Mouse (Mus musculus) CD4-positive, CD25-positive, alpha-beta regulatory T cell, adult 4 months (primary cell): ENCODE data around the gene Ruvbl2. TPM values are rescaled to one million over a fixed set of nuclear protein-coding genes. Genes with fewer than 3 reads are reported as not detected.

Source experiments
- ATAC-seq: one replicate; pipeline ENCODE4 v1.8.0; 2017
- polyA plus RNA-seq, 2 experiments: library from polyadenylated mRNA; unstranded; fragments of 100-300 nt; shearing (Covaris generic); gene quantifications; one replicate each; pipeline ENCODE4 v1.2.1; 2017

Ruvbl2 gene
- polyA plus RNA-seq, 2 experiments from 2014 or later = 41.9 to 51.9 TPM

- peak; percentile 40 for ATAC-seq
Measured at GRCm38 (mm10) chr7:45396337-45396775, 41.5 kb downstream of the Ruvbl2 start.

- peak; percentile 93 for ATAC-seq
Measured at GRCm38 (mm10) chr7:45395578-45396336, 42.1 kb downstream of the Ruvbl2 start, which contains the start of gene Snrnp70. Gene Snrnp70 (minus strand): TSS chr7:45395742.

- peak; percentile 60 for ATAC-seq
Measured at GRCm38 (mm10) chr7:45395129-45395541, 42.8 kb downstream of the Ruvbl2 start.

- ATAC-seq = no peak
Measured at GRCm38 (mm10) chr7:45386077-45386476, 51.8 kb downstream of the Ruvbl2 start.

- ATAC-seq = no peak
Measured at GRCm38 (mm10) chr7:45376057-45376456, 61.8 kb downstream of the Ruvbl2 start.

- ATAC-seq = peak; percentile 35
Measured at GRCm38 (mm10) chr7:45374620-45375019, 63.3 kb downstream of the Ruvbl2 start.

GRCm38 (mm10) chr7:45372371-45372770 is 65.5 kb downstream of the Ruvbl2 start:
- no peak for ATAC-seq

Other genes with a start within 250 kb of the Ruvbl2 start
- gene Ccdc155, start 233.2 kb downstream of the Ruvbl2 start, polyA plus RNA-seq = not detected
- gene Dkkl1, start 225.9 kb downstream of the Ruvbl2 start, polyA plus RNA-seq = 10 to 100 TPM; 16.1 to 22.9 TPM
- gene Tead2, start 222.3 kb downstream of the Ruvbl2 start, polyA plus RNA-seq = 1 to 10 TPM; 4.5 to 5.4 TPM
- 100 to 1,000 TPM; 473 to 666 TPM for gene Cd37, start 199.0 kb downstream of the Ruvbl2 start, polyA plus RNA-seq
- gene Slc6a16, start 197.0 kb downstream of the Ruvbl2 start, polyA plus RNA-seq = not detected
- not detected for gene Slc6a21, start 160.6 kb downstream of the Ruvbl2 start, polyA plus RNA-seq
- 10 to 100 TPM; 11.7 to 15.9 TPM for gene Trpm4, start 104.3 kb downstream of the Ruvbl2 start, polyA plus RNA-seq
- not detected for gene Hrc, start 102.8 kb downstream of the Ruvbl2 start, polyA plus RNA-seq
- gene Ppfia3, start 71.1 kb downstream of the Ruvbl2 start, polyA plus RNA-seq = not detected
- gene Lin7b, start 67.5 kb downstream of the Ruvbl2 start, polyA plus RNA-seq = not detected
- 100 to 1,000 TPM in 1 of 2 experiments, 10 to 100 TPM in 1; 82.1 to 130 TPM for gene Snrnp70, start 42.4 kb downstream of the Ruvbl2 start, polyA plus RNA-seq
- gene Kcna7, start 32.4 kb downstream of the Ruvbl2 start, polyA plus RNA-seq = not detected
- gene Ntf5, start 24.4 kb downstream of the Ruvbl2 start, polyA plus RNA-seq = not detected
- not detected for gene Lhb, start 17.3 kb downstream of the Ruvbl2 start, polyA plus RNA-seq
- gene Gys1, start 3.3 kb downstream of the Ruvbl2 start, polyA plus RNA-seq = 10 to 100 TPM in 1 of 2 experiments, 1 to 10 TPM in 1; 9.2 to 18.2 TPM
- 1,000 to 10,000 TPM; 1,962 to 2,374 TPM for gene Ftl1, start 21.8 kb upstream of the Ruvbl2 start, polyA plus RNA-seq
- gene Bax, start 28.8 kb upstream of the Ruvbl2 start, polyA plus RNA-seq = 100 to 1,000 TPM; 146 to 164 TPM
- 1 to 10 TPM; 1.2 TPM for gene Tulp2, start 43.8 kb upstream of the Ruvbl2 start, polyA plus RNA-seq
- gene Gm45808, start 48.7 kb upstream of the Ruvbl2 start, polyA plus RNA-seq = under 1 TPM in 1 of 2 experiments, not detected in 1; 0.62 TPM
- gene Dhdh, start 50.7 kb upstream of the Ruvbl2 start, polyA plus RNA-seq = 1 to 10 TPM; 1.1 to 2.7 TPM
- gene Nucb1, start 72.3 kb upstream of the Ruvbl2 start, polyA plus RNA-seq = 100 to 1,000 TPM; 124 to 159 TPM
- 100 to 1,000 TPM in 1 of 2 experiments, 10 to 100 TPM in 1; 49.3 to 132 TPM for gene Ppp1r15a, start 88.2 kb upstream of the Ruvbl2 start, polyA plus RNA-seq
- gene Plekha4, start 88.2 kb upstream of the Ruvbl2 start, polyA plus RNA-seq = under 1 TPM in 1 of 2 experiments, not detected in 1; 0.20 TPM
- under 1 TPM; 0.77 to 0.81 TPM for gene Hsd17b14, start 116.8 kb upstream of the Ruvbl2 start, polyA plus RNA-seq
- gene Bcat2, start 132.1 kb upstream of the Ruvbl2 start, polyA plus RNA-seq = 10 to 100 TPM; 46.4 to 77.9 TPM
- not detected for gene Fgf21, start 177.4 kb upstream of the Ruvbl2 start, polyA plus RNA-seq
- not detected for gene Fut1, start 179.2 kb upstream of the Ruvbl2 start, polyA plus RNA-seq
- not detected for gene Izumo1, start 183.7 kb upstream of the Ruvbl2 start, polyA plus RNA-seq
- gene Rasip1, start 189.4 kb upstream of the Ruvbl2 start, polyA plus RNA-seq = under 1 TPM in 1 of 2 experiments, not detected in 1; 0.20 TPM
- gene Mamstr, start 201.9 kb upstream of the Ruvbl2 start, polyA plus RNA-seq = under 1 TPM; 0.32 to 0.40 TPM
- gene Fut2, start 228.3 kb upstream of the Ruvbl2 start, polyA plus RNA-seq = not detected
- not detected for gene Ntn5, start 245.9 kb upstream of the Ruvbl2 start, polyA plus RNA-seq